Mouse (Mus musculus): ENCODE measurements around the gene Ush2a.

Ush2a gene

DNA sequence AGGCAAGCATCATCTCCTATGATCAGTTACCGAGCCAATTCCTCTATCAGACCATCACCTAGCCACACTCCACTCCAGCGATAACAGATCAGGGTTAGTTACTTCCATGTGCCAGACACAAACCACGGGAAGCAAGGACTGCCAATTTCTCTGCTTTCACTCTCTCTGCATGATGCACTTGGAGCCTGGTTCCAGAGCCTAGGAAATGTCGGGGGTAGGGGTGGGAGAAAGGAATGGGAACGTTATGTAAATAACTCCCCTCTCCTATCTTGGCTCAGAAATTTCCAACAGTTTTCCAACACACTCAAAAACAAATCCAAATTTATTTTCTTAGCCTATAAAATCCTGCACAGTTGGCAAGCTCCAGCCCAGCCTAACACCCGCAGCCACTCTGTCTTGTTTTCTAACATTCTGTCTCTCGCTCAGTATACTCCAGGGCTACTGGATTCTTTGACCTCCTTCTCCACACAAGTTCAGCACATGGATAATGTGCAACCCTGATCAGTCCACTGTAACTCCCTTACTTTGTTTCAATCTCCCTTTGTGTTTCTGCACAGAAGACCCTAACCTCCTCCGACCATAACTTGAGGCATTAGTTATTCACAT is 515.8 kb downstream of the Ush2a start:
- peak in 1 of 2 experiments; percentile 5 for DNase-seq

DNA sequence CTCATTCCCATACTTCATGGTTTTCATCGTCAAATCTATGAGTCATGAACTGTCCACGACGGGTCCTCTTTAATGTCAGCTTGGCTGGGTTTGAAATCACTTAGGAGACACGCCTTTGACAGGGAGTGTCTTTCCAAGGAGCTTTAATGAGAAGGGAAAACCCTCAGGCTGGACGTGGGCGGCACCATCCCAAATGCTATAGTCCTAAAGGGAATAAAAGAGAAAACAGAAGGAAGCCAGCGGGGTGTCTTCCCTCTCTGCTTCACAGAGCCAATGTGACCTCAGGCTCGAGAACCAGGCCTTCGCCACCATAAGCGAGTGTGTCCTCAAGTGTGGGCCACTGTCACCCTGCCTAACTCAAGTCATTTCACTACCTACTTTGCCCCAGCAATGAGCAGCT is 523.2 kb downstream of the Ush2a start:
- no peak for DNase-seq

DNA sequence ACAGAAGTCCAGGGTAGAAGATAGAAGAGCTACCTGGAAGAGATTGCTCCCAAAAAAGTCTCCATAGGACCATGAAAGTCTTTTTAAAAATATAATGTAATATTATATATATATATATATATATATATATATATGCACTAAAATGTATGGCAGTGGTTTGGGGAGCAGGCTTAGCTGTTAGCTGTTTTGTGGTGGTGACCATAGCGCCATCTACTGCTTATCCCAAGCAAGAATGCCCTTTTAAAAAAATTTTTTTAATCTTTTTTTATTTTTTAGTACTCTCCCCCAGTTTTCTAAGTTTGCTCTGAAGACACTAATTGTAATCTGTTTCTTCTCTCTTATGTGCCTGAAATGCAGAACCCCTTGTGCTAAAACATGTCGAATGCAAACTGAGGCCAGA is 543.2 kb downstream of the Ush2a start:
- peak in 1 of 2 experiments; percentile 15 for DNase-seq

DNA sequence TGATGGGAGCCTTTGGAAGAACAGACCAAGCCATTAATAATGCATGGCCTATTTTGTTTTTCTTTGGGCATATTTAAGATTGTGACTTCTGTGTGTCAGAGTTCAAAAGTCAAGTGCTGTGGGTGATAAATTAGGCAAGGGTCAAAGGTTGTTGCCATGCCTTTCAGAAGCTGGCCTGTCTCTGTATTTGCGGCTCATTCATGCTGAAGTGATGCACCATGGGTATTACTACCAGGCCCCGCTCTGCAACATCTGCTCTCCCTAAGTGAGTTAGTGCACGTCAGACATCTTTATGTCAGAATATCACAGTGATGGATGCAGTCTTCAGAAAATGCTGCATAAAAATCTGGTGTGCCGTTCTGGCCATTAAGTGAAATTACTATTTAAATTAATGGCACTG is 544.0 kb downstream of the Ush2a start:
- no peak for DNase-seq

DNA sequence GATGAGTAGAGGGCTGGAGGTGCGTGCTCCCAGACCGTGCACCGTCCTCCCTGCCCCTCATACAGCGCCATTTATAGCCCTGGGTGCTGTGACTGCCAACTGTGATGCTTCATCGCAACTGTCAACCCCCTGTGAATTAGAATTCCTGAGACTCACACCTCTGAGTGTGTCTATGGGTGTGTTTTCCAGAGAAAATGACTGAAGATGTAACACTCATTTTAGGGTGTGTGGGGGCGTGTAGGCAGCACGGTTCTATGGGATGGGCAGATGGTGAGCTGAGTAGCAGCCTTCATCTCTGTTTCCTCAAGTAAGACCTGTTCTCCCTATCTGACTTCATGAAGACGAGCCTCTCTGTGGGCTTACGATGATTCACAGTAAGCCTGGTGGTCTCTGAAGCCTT is 548.8 kb downstream of the Ush2a start:
- no peak for DNase-seq

GRCm38 (mm10) chr1:188815072-188815471 is 553.2 kb downstream of the Ush2a start:
- DNase-seq, result no peak

DNA sequence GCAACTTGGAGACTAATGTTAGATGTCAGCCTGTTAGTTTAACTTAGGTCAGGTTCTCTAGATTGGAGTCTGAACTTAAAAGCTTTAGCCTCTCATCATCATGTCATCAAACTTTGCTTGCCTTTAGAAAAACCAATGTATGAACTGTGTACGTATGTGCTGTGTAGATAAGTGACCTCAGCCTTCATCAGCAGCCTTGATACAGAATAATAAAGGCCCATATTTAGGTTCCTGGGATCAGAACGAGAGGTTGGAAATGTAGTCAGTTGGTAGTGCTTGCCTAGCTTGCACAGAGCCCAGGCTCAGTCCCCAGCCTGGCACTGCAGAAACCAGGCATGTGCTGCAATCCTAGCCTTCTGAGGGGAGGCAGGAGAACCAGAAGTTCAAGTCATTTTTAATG is 562.4 kb downstream of the Ush2a start:
- DNase-seq, result no peak

- no peak for DNase-seq
Measured at GRCm38 (mm10) chr1:188824878-188825532, 563.2 kb downstream of the Ush2a start.

DNA sequence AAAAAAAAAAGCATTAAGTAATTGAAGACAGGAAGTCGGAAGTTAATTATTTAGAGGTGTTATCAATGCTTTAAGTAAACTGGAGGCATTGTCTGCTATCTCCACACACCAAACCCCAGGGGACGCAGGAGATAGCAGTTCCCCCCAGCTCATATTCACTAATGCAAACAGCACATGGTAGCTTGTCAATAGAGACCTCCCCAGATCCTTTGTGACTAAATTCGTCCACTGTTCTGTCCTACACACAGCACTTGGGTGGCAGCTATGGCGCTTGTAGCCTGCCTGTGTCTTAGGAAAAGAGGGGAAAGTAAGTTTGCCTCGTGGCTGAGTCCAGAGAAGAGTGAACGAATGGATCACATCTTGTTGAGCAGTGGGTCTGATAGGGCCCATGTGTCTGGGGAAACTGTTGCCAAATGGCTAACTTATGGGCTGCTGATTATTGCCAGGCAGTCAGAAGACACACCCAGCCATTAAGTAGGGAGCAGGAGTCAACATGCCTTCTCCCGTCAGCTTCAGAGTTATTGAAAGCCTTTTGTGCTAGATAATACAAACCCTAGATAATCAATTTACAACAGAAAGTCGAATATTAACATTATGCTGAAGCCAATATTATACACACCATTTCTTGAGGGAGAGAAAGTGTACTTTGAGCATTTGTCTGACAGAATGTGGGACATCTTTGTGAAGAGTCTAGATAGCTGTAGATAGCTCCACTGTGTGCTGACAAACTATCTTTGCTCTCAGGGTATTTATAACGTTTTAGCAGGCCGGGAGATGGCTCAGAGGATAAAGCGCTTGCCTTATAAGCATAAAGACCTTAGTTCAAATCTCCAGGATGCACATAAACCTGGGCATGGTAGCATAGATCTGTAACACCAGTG is 568.9 kb downstream of the Ush2a start:
- DNase-seq, result no peak

DNA sequence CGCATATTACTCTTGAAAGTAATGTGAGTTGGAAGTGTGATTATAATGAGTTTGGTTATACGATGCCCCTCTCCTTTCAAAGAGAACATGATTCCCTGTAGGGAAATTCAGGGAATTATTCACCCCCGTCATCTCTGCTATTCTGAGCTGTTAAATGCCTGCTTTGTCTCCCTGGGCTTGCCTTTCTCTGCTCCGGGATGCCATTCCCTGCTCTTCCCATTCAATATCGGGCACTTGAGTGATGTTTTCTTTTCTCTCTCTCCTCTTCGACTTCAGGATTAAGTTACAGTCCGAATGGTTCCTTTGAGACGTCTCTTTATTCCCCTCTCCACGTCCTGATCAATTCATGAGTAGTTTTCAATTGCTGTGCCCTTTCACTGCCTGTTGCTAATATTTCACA is 572.1 kb downstream of the Ush2a start:
- DNase-seq, result no peak

GRCm38 (mm10) chr1:188834770-188835169 is 572.9 kb downstream of the Ush2a start:
- DNase-seq, result no peak

- DNase-seq, result no peak
Measured at GRCm38 (mm10) chr1:188837613-188838295, 575.9 kb downstream of the Ush2a start.

GRCm38 (mm10) chr1:188847242-188847641 is 585.4 kb downstream of the Ush2a start:
- DNase-seq, result no peak

GRCm38 (mm10) chr1:188852776-188853175 is 591.0 kb downstream of the Ush2a start:
- DNase-seq, result no peak

- DNase-seq, result no peak
Measured at GRCm38 (mm10) chr1:188854240-188854639, 592.4 kb downstream of the Ush2a start.

DNA sequence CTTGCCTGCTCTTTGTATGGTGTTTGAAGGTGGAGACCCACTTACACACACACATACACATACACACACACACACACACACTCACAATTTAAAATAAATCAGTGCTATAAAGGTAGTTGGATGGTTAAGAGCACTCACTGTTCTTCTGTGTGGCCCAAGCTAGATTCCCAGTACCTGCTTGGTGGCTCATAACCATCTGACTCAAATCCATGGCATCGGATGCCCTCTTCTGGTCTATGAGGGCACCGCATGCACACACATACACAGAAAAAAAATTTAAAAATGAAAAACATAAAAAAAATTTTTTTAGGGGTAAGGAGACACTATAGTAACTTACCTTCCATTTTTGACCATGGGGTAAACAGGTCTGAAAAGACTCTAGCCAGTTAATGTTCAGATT is 593.2 kb downstream of the Ush2a start:
- DNase-seq, result no peak

DNA sequence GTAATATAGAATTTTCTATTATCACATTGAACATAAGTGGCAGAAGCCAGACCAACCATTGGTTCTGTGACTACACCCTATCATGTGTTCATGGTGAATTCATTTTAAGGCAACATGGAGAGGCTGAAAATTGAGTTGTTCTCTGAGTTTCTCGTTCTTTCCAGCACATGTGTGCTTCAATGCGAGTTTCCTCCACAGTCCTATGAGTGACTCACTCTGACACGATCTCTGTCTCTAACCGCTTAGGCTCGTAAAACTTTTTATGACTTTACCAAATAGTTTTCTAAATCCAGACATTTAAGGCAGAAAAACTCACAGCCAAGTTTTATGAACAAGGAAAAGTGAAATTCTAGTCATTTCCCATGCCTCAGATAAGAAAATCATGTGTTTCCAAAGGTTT is 597.9 kb downstream of the Ush2a start:
- DNase-seq, result no peak

- no peak for DNase-seq
Measured at GRCm38 (mm10) chr1:188865881-188866280, 604.1 kb downstream of the Ush2a start.

DNA sequence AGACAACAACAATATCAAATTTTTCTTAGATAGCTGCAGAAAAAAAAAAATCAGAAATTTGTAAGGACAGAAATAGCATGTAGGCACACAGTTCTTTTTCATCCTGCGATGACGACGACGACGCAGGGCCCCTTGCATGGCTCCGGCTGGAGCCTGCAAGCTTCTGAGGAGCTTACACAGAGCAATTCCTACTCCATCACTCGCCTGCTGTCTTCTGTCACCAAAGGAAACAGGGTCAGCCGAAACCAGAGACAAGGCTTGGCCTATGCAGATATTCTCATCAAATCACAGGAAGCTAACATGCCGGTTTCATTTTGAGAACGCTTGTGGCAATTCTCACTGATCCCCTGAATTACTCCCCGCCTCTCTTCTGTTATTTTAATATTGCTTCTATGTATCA is 604.7 kb downstream of the Ush2a start:
- no peak for DNase-seq

DNA sequence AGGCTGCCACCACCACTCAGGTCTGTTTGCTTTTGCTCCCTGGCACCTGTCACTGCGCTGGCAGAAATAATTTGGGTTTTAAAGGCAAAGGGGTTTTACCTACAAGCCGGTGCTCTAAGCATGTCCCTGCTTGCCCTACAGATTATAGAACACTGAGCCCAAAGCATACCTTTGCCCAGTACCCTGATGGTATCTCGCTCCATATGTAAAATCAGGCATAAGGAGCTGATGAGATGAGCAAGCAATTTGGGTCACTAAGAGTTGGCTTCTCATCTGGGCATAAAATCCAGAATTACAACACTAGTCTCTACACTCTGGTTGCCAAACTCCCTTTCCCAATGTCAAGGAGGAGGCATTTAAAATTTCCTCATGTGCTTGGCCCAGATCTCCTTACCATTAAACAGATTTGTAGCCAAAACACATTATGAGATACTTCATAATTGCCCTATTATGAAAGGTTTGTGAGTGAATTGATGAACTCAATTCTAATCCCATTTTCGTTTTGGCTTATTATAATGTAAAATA is 616.8 kb downstream of the Ush2a start:
- peak in 1 of 2 experiments; percentile 33 for DNase-seq

- no peak for DNase-seq
Measured at GRCm38 (mm10) chr1:188896906-188897551, 635.2 kb downstream of the Ush2a start.

- DNase-seq, result no peak
Measured at GRCm38 (mm10) chr1:188904091-188904490, 642.3 kb downstream of the Ush2a start.

Data from cerebellum, postnatal 25 days (tissue).